ENCODE assay signal across 21 mouse cellular contexts in genomic region chr7:129659755-129660154, GRCm38 (mm10).
DNase-seq lines count a peak whose midpoint lies in the region; ATAC-seq lines count a peak whose summit lies in the region.
"Had no signal": no experiment of that assay in that cellular context is flagged by ENCODE, and none has a peak within 500 bp of the region (broad histone marks: within the 10 kb centered on the region; RNA-seq: fewer than 3 reads in every experiment).

No protein-coding gene starts in this region.

- no peak overlapping the region for H3K4me3 ChIP-seq in limb, embryonic 13.5 days
- H3K4me3 ChIP-seq in limb, embryonic 10.5 days = no peak overlapping the region
- H3K4me3 ChIP-seq in lung, embryonic 16.5 days (ENCODE audit: low read length) = no peak overlapping the region
- H3K4me3 ChIP-seq in stomach, embryonic 15.5 days (replicated peaks) = no peak overlapping the region
- H3K4me3 ChIP-seq: embryonic facial prominence, embryonic 12.5 days; forebrain, embryonic 13.5 days; gastrocnemius, adult 2 months; heart, embryonic 13.5 days; hindbrain, embryonic 12.5 days had no signal

- 68% methylated on average over 8 of the region's 8 CpGs for WGBS in limb, embryonic 13.5 days
- WGBS in limb, embryonic 10.5 days = 80% methylated on average over 8 of the region's 8 CpGs
- WGBS in lung, embryonic 16.5 days = 78% methylated on average over 8 of the region's 8 CpGs
- 78% methylated on average over 8 of the region's 8 CpGs for WGBS in stomach, embryonic 15.5 days

- 0 out of 2 replicates have a peak overlapping the region, but pooled peaks have one; percentile 6 for H3K9ac ChIP-seq in limb, embryonic 13.5 days
- H3K9ac ChIP-seq in lung, embryonic 16.5 days (ENCODE audit: low read length) = peak overlapping the region; percentile 34
- no peak overlapping the region for H3K9ac ChIP-seq in stomach, embryonic 15.5 days
- H3K9ac ChIP-seq: embryonic facial prominence, embryonic 12.5 days; forebrain, embryonic 13.5 days; forebrain, postnatal 0 days; heart, embryonic 13.5 days; hindbrain, embryonic 12.5 days had no signal

- H3K27ac ChIP-seq in limb, embryonic 13.5 days = 0 out of 2 replicates have a peak overlapping the region, but pooled peaks have one; percentile 6
- no peak overlapping the region for H3K27ac ChIP-seq in limb, embryonic 10.5 days
- peak overlapping the region; percentile 78 for H3K27ac ChIP-seq in lung, embryonic 16.5 days (ENCODE audit: low read length)
- H3K27ac ChIP-seq in stomach, embryonic 15.5 days = peak overlapping the region; percentile 63; the same call in 1 of the 2 replicates
- H3K27ac ChIP-seq: embryonic facial prominence, embryonic 12.5 days; forebrain, embryonic 13.5 days; gastrocnemius, adult 2 months; heart, embryonic 13.5 days; hindbrain, embryonic 12.5 days had no signal

- H3K4me2 ChIP-seq in limb, embryonic 13.5 days (replicated peaks) = no peak overlapping the region
- H3K4me2 ChIP-seq in lung, embryonic 16.5 days (ENCODE audit: low read depth, low read length) = no peak overlapping the region
- H3K4me2 ChIP-seq in stomach, embryonic 15.5 days = no peak overlapping the region
- H3K4me2 ChIP-seq: embryonic facial prominence, embryonic 12.5 days; forebrain, embryonic 13.5 days; heart, embryonic 13.5 days; hindbrain, embryonic 12.5 days had no signal

- no peak for DNase-seq in limb, embryonic 10.5 days (ENCODE audit: low spot score)
- DNase-seq in lung, postnatal 14 days = no peak
- no peak for DNase-seq in heart, postnatal 14 days
- DNase-seq in frontal cortex, postnatal 36 days (ENCODE audit: low spot score in 2 of 2) = no peak
- DNase-seq: adrenal gland, postnatal 10 days; cerebellum, adult 11 months; cerebellum, adult 8-10 months; cerebellum, postnatal 14 days; embryo, embryonic 11 days; forebrain, postnatal 0 days; gastrocnemius, adult 2 months; gastrocnemius, postnatal 25 days; heart, adult 11 months; heart, postnatal 4 days had no signal

- no peaks in the 10 kb centered on the region for H3K9me3 ChIP-seq in limb, embryonic 13.5 days
- H3K9me3 ChIP-seq in limb, embryonic 10.5 days (replicated peaks) = no peaks in the 10 kb centered on the region
- H3K9me3 ChIP-seq in lung, embryonic 16.5 days (ENCODE audit: control insufficient read depth, low read length) = no peaks in the 10 kb centered on the region
- no peaks in the 10 kb centered on the region for H3K9me3 ChIP-seq in stomach, embryonic 15.5 days
- H3K9me3 ChIP-seq: embryonic facial prominence, embryonic 12.5 days; forebrain, embryonic 13.5 days; heart, embryonic 13.5 days; hindbrain, embryonic 12.5 days had no signal

- H3K36me3 ChIP-seq in limb, embryonic 13.5 days = no peaks in the 10 kb centered on the region
- no peaks in the 10 kb centered on the region for H3K36me3 ChIP-seq in limb, embryonic 10.5 days
- H3K36me3 ChIP-seq in lung, embryonic 16.5 days (ENCODE audit: control insufficient read depth, insufficient read depth, low read length) = no peaks in the 10 kb centered on the region
- no peaks in the 10 kb centered on the region for H3K36me3 ChIP-seq in stomach, embryonic 15.5 days
- H3K36me3 ChIP-seq: embryonic facial prominence, embryonic 12.5 days; heart, embryonic 13.5 days; hindbrain, embryonic 12.5 days had no signal

- peaks cover 10% of the 10 kb centered on the region; the same call in 1 of the 2 replicates for H3K27me3 ChIP-seq in limb, embryonic 13.5 days
- H3K27me3 ChIP-seq in limb, embryonic 10.5 days (ENCODE audit: low read depth, poor library complexity, severe bottlenecking) = peaks cover 98% of the 10 kb centered on the region
- H3K27me3 ChIP-seq in lung, embryonic 16.5 days (ENCODE audit: control insufficient read depth, insufficient read depth, low read depth, low read length) = no peaks in the 10 kb centered on the region
- H3K27me3 ChIP-seq in stomach, embryonic 15.5 days (replicated peaks) = no peaks in the 10 kb centered on the region
- H3K27me3 ChIP-seq: embryonic facial prominence, embryonic 12.5 days had no signal

- ATAC-seq in limb, embryonic 13.5 days (ENCODE audit: low FRiP score, low read depth) = no peak
- no peak for ATAC-seq in lung, embryonic 16.5 days (ENCODE audit: low read depth)
- ATAC-seq in stomach, embryonic 15.5 days (ENCODE audit: insufficient read depth, low FRiP score, low read depth) = no peak
- ATAC-seq: forebrain, embryonic 13.5 days; forebrain, postnatal 0 days had no signal

- intact Hi-C loops in heart, postnatal 14 days (cut with DNase I) = loop anchor here (10.0 kb wide), 1 partner anchor 525 kb away; no protein-coding TSS in a partner anchor

- peaks cover 72% of the 10 kb centered on the region for H3K4me1 ChIP-seq in limb, embryonic 13.5 days
- H3K4me1 ChIP-seq in limb, embryonic 10.5 days = peaks cover 46% of the 10 kb centered on the region
- peaks cover 42% of the 10 kb centered on the region for H3K4me1 ChIP-seq in lung, embryonic 16.5 days (replicated peaks; ENCODE audit: control insufficient read depth, insufficient read depth, low read length)
- H3K4me1 ChIP-seq in stomach, embryonic 15.5 days = peaks cover 17% of the 10 kb centered on the region
